Mouse (Mus musculus): Measurements from ENCODE around the gene Skap1. TPM values are rescaled to one million over a fixed set of nuclear protein-coding genes. Genes with fewer than 3 reads are reported as not detected.
"Not testable (repeated sequence)": the region's sequence is repeated elsewhere in the genome, so short reads cannot be mapped to it uniquely, and the experiment has no call there.

The Skap1 gene
- polyA plus RNA-seq, 1 experiment, result 1.5 TPM

DNA sequence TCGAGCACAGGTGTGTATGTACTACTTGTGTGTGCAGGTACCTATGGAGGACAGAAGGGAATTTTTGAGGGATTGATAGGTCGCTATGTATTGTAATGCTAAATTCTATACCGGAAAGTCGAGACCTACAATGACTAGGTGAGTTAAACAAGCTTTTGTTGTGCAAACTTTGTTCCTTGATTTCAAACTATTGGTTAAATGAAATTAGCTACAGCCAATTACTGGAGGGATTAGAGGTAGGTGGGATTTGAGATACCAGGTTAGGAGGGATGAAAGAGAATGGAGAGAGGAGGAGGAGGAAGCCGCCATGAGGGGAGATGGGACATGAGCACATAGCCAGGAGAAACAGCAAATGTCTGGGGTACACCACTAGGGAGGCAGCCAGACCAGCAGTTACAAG, 315.9 kb downstream of the Skap1 start:
- Histone ChIP-seq H3K4me3 (replicated peaks; ENCODE audit: insufficient read depth, low read depth, low read length) (no peak overlapping the region), H3K27me3 (ENCODE audit: control insufficient read depth, insufficient read depth, low read length) (no peaks in the 10 kb centered on the region), H3K4me1 (ENCODE audit: control insufficient read depth, insufficient read depth, low read length) (no peaks in the 10 kb centered on the region; the same call in 1 of the 2 replicates), H3K27ac (ENCODE audit: insufficient read depth, low read length) (no peak overlapping the region)
- no peak for DNase-seq
- WGBS, result 82% methylated on average over 5 of the region's 5 CpGs
- TF ChIP-seq CTCF (IDR thresholded peaks at IDR 0.05; ENCODE audit: borderline replicate concordance, insufficient read depth, low read depth, low read length) (no peak), POLR2A (IDR thresholded peaks at IDR 0.05; ENCODE audit: borderline replicate concordance, insufficient read depth, low read length) (no peak)

GRCm38 (mm10) chr11:96781425-96781824, 317.0 kb downstream of the Skap1 start:
- DNase-seq, result no peak

GRCm38 (mm10) chr11:96784847-96785246, 320.5 kb downstream of the Skap1 start:
- not testable (repeated sequence) for H3K4me3 ChIP-seq (replicated peaks; ENCODE audit: insufficient read depth, low read depth, low read length); H3K4me1 ChIP-seq (ENCODE audit: control insufficient read depth, insufficient read depth, low read length); H3K27ac ChIP-seq (ENCODE audit: insufficient read depth, low read length); H3K27me3 ChIP-seq (ENCODE audit: control insufficient read depth, insufficient read depth, low read length)
- TF ChIP-seq CTCF (IDR thresholded peaks at IDR 0.05; ENCODE audit: borderline replicate concordance, insufficient read depth, low read depth, low read length), result peak; percentile 69
- under 1% methylated on average over 7 of the region's 7 CpGs for WGBS
- peak; percentile 41 to 71 for DNase-seq

More at GRCm38 (mm10) chr11:96781425-96781824, 317.0 kb downstream of the Skap1 start:
- Histone ChIP-seq H3K27ac (ENCODE audit: insufficient read depth, low read length) (no peak overlapping the region), H3K4me1 (ENCODE audit: control insufficient read depth, insufficient read depth, low read length) (no peaks in the 10 kb centered on the region; the same call in 1 of the 2 replicates), H3K4me3 (replicated peaks; ENCODE audit: insufficient read depth, low read depth, low read length) (no peak overlapping the region), H3K27me3 (ENCODE audit: control insufficient read depth, insufficient read depth, low read length) (no peaks in the 10 kb centered on the region)
- TF ChIP-seq CTCF (IDR thresholded peaks at IDR 0.05; ENCODE audit: borderline replicate concordance, insufficient read depth, low read depth, low read length), result no peak
- no peak for TF ChIP-seq POLR2A (IDR thresholded peaks at IDR 0.05; ENCODE audit: borderline replicate concordance, insufficient read depth, low read length)
- WGBS, result 64% methylated on average over 2 of the region's 2 CpGs

GRCm38 (mm10) chr11:96786731-96787450, 322.5 kb downstream of the Skap1 start:
- TF ChIP-seq POLR2A (IDR thresholded peaks at IDR 0.05; ENCODE audit: borderline replicate concordance, insufficient read depth, low read length) (no peak), CTCF (IDR thresholded peaks at IDR 0.05; ENCODE audit: borderline replicate concordance, insufficient read depth, low read depth, low read length) (no peak)
- WGBS, result 45% methylated on average over 9 of the region's 9 CpGs
- peaks cover 2% of the 10 kb centered on the region; the same call in 1 of the 2 replicates for H3K4me1 ChIP-seq (ENCODE audit: control insufficient read depth, insufficient read depth, low read length)
- no peaks in the 10 kb centered on the region for H3K27me3 ChIP-seq (ENCODE audit: control insufficient read depth, insufficient read depth, low read length)
- no peak overlapping the region for H3K4me3 ChIP-seq (replicated peaks; ENCODE audit: insufficient read depth, low read depth, low read length)
- no peak for DNase-seq
- no peak overlapping the region for H3K27ac ChIP-seq (ENCODE audit: insufficient read depth, low read length)

DNA sequence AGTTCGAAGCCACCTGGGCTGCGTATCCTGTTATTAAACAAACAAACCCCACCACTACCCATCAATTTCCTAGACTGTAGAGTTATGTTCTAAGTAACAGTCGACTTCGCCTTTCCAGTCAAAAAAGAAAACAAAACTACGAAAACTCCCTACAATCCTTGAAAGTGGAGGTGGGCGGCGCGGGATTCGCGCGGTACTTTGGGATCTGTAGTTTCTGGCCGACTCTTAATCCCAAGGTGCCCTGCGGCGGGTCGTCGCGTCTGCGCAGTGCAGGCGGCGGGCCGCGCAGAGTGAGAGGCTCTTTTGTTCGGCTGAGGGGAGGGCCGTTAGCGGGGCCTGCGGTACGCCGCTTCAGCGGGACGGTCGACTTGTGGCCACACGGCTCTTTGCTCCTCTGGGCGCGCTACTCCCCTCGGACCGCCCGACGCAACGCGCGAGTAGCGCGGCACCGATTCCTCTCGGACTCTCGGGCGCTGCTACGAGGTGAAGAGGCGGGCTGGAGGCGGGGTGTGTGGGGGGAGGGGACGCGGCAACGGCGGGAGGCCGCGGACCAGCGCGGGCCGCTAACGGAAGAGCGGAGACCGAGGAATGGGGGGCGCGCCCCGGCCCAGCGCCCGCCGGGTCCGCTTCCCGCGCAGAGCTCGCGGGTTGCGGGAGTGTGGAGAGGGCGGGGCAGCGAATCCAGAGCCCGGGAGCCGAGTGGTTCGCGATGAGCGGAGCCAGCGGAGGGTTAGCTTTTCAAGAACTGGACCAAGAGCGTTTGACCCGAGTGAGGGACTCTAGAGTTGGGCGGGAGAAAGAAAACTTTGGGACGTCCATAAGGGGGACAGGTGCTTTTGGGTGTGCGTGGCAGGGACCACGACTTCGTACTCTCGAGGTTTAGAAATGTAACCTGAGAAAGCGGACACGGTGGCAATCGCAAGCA, 324.7 kb downstream of the Skap1 start, which contains the start of gene Cbx1:
Gene Cbx1 (plus strand): TSS at position 257 of the 925 bp plus-strand sequence.
- DNase-seq, result peak; percentile 89 to 90
- Histone ChIP-seq H3K27me3 (ENCODE audit: control insufficient read depth, insufficient read depth, low read length) (no peaks in the 10 kb centered on the region), H3K4me3 (replicated peaks; ENCODE audit: insufficient read depth, low read depth, low read length) (peak within 1 kb of the TSS; percentile 88), H3K4me1 (ENCODE audit: control insufficient read depth, insufficient read depth, low read length) (peaks cover 2% of the 10 kb centered on the region; the same call in 1 of the 2 replicates), H3K27ac (ENCODE audit: insufficient read depth, low read length) (peak within 1 kb of the TSS; percentile 65; the same call in 1 of the 2 replicates)
- under 1% methylated on average over 91 of the region's 93 CpGs for WGBS
- peak; percentile 82 for TF ChIP-seq POLR2A (IDR thresholded peaks at IDR 0.05; ENCODE audit: borderline replicate concordance, insufficient read depth, low read length)
- TF ChIP-seq CTCF (IDR thresholded peaks at IDR 0.05; ENCODE audit: borderline replicate concordance, insufficient read depth, low read depth, low read length), result no peak

DNA sequence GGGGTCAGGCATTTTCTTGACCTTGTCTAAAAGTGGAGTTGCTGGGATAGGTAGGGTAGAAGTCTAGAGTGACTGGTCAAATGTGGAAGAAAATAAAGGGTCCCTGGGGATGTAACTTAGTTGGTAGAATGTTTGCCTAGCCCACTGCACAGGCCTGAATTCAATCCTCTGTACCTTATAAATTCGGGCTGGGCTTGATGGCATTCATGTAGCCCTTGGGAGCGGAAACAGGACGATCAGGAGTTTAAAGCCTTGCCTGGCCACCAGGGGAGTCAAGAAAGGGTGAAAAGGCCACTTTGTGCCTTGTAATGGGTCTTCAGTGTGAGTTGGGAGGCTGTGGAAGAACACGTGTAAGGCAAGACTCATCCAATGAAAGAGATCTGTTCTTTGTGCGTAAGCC, 325.6 kb downstream of the Skap1 start:
- no peaks in the 10 kb centered on the region for H3K27me3 ChIP-seq (ENCODE audit: control insufficient read depth, insufficient read depth, low read length)
- peaks cover 2% of the 10 kb centered on the region; the same call in 1 of the 2 replicates for H3K4me1 ChIP-seq (ENCODE audit: control insufficient read depth, insufficient read depth, low read length)
- no peak overlapping the region for H3K27ac ChIP-seq (ENCODE audit: insufficient read depth, low read length)
- DNase-seq, result no peak
- 6% methylated on average over 5 of the region's 5 CpGs for WGBS
- TF ChIP-seq POLR2A (IDR thresholded peaks at IDR 0.05; ENCODE audit: borderline replicate concordance, insufficient read depth, low read length), result no peak
- TF ChIP-seq CTCF (IDR thresholded peaks at IDR 0.05; ENCODE audit: borderline replicate concordance, insufficient read depth, low read depth, low read length), result no peak
- peak overlapping the region; percentile 88 for H3K4me3 ChIP-seq (replicated peaks; ENCODE audit: insufficient read depth, low read depth, low read length)

DNA sequence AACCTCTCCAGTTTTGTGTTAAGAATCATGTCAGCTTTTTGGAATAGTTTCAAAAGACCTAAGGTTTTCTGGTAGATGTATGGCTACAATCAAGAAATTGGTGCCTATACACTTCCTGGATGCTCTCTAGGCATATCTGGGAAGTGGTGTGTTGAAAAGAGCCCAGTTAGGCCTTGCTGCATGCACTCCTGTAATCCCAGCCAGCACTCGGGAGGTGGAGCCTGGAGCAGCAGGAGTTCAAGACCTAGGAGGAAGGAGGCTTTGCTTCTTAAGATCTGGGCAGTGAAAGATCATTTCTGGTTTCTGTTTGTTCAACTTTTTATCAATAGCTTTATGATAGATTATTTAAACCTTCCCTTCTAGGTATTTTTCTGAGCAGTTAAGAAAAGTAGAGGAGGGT, 326.3 kb downstream of the Skap1 start:
- Histone ChIP-seq H3K27ac (ENCODE audit: insufficient read depth, low read length) (no peak overlapping the region), H3K27me3 (ENCODE audit: control insufficient read depth, insufficient read depth, low read length) (no peaks in the 10 kb centered on the region), H3K4me1 (ENCODE audit: control insufficient read depth, insufficient read depth, low read length) (peaks cover 2% of the 10 kb centered on the region; the same call in 1 of the 2 replicates), H3K4me3 (replicated peaks; ENCODE audit: insufficient read depth, low read depth, low read length) (no peak overlapping the region)
- WGBS, result 12% methylated on average over 1 of the region's 1 CpGs
- DNase-seq, result no peak
- TF ChIP-seq POLR2A (IDR thresholded peaks at IDR 0.05; ENCODE audit: borderline replicate concordance, insufficient read depth, low read length) (no peak), CTCF (IDR thresholded peaks at IDR 0.05; ENCODE audit: borderline replicate concordance, insufficient read depth, low read depth, low read length) (no peak)
